Mouse (Mus musculus) E14TG2a.4 (cell line): ENCODE results near the gene Chsy1.

Experiments used
- H3K27me3 ChIP-seq: 2 replicates; pipeline ENCODE4 v1.6.1; 2014; ENCODE audit warnings: low read length, control low read depth; ENCODE audit not compliant: insufficient read depth
- H3K36me3 ChIP-seq: 2 replicates; pipeline ENCODE4 v1.6.1; 2014; ENCODE audit warnings: low read length, control low read depth; ENCODE audit not compliant: insufficient read depth
- H3K4me1 ChIP-seq: replicated peaks from 2 replicates; pipeline ENCODE4 v1.6.1; 2014; ENCODE audit warnings: low read depth, low read length, control low read depth
- H3K4me3 ChIP-seq: replicated peaks from 2 replicates; pipeline ENCODE4 v1.5.1; 2014; ENCODE audit warnings: mild to moderate bottlenecking, low read length
- H3K9me3 ChIP-seq: 2 replicates; pipeline ENCODE4 v1.6.1; 2014; ENCODE audit warnings: low read length, control low read depth
- CTCF ChIP-seq: conservative IDR thresholded peaks from 2 replicates; pipeline ENCODE4 v1.5.1; 2014; ENCODE audit warnings: low read length
- NANOG ChIP-seq: IDR thresholded peaks from 2 replicates; pipeline ENCODE4 v1.6.1; 2014; ENCODE audit warnings: borderline replicate concordance, low read length, mixed read lengths
- POU5F1 ChIP-seq: IDR thresholded peaks from 2 replicates; pipeline ENCODE4 v1.6.1; 2014; ENCODE audit warnings: low read length, borderline replicate concordance

Chsy1 gene

GRCm38 (mm10) chr7:66201657-66202056 is 92.3 kb downstream of the Chsy1 start:
- Histone ChIP-seq H3K36me3 (no peaks in the 10 kb centered on the region), H3K27me3 (peaks cover 8% of the 10 kb centered on the region; the same call in 1 of the 2 replicates), H3K9me3 (no peaks in the 10 kb centered on the region), H3K4me1 (no peaks in the 10 kb centered on the region), H3K4me3 (no peak overlapping the region)
- TF ChIP-seq CTCF (no peak), NANOG (no peak)

GRCm38 (mm10) chr7:66209920-66210319 is 100.6 kb downstream of the Chsy1 start:
- peaks cover 7% of the 10 kb centered on the region for H3K9me3 ChIP-seq
- no peak overlapping the region for H3K4me3 ChIP-seq
- TF ChIP-seq POU5F1 (no peak), NANOG (no peak), CTCF (no peak)
- H3K27me3 ChIP-seq, result no peaks in the 10 kb centered on the region
- H3K36me3 ChIP-seq, result no peaks in the 10 kb centered on the region
- no peaks in the 10 kb centered on the region for H3K4me1 ChIP-seq

GRCm38 (mm10) chr7:66212887-66213286 is 103.6 kb downstream of the Chsy1 start:
- Histone ChIP-seq H3K27me3 (peaks cover 5% of the 10 kb centered on the region; the same call in 1 of the 2 replicates), H3K4me3 (no peak overlapping the region), H3K4me1 (no peaks in the 10 kb centered on the region), H3K9me3 (no peaks in the 10 kb centered on the region), H3K36me3 (no peaks in the 10 kb centered on the region)
- no peak for TF ChIP-seq CTCF
- TF ChIP-seq POU5F1, result no peak
- TF ChIP-seq NANOG, result no peak

GRCm38 (mm10) chr7:66214477-66214876 is 105.2 kb downstream of the Chsy1 start:
- H3K36me3 ChIP-seq, result no peaks in the 10 kb centered on the region
- TF ChIP-seq NANOG, result no peak
- no peak overlapping the region for H3K4me3 ChIP-seq
- H3K9me3 ChIP-seq, result no peaks in the 10 kb centered on the region
- H3K4me1 ChIP-seq, result peaks cover 3% of the 10 kb centered on the region; the same call in 1 of the 2 replicates
- peaks cover 9% of the 10 kb centered on the region for H3K27me3 ChIP-seq

GRCm38 (mm10) chr7:66215911-66216310 is 106.6 kb downstream of the Chsy1 start:
- Histone ChIP-seq H3K4me3 (no peak overlapping the region), H3K4me1 (peaks cover 3% of the 10 kb centered on the region; the same call in 1 of the 2 replicates), H3K36me3 (no peaks in the 10 kb centered on the region), H3K9me3 (no peaks in the 10 kb centered on the region), H3K27me3 (peaks cover 9% of the 10 kb centered on the region)
- TF ChIP-seq POU5F1 (no peak), CTCF (no peak), NANOG (no peak)

- TF ChIP-seq NANOG (no peak), POU5F1 (no peak), CTCF (no peak)
- H3K4me1 ChIP-seq, result peaks cover 3% of the 10 kb centered on the region; the same call in 1 of the 2 replicates
- H3K36me3 ChIP-seq, result no peaks in the 10 kb centered on the region
- H3K27me3 ChIP-seq, result peaks cover 9% of the 10 kb centered on the region
- no peak overlapping the region for H3K4me3 ChIP-seq
- no peaks in the 10 kb centered on the region for H3K9me3 ChIP-seq
Observed at GRCm38 (mm10) chr7:66217011-66217410, 107.7 kb downstream of the Chsy1 start.

GRCm38 (mm10) chr7:66217531-66218094 is 108.3 kb downstream of the Chsy1 start:
- Histone ChIP-seq H3K27me3 (peaks cover 9% of the 10 kb centered on the region), H3K9me3 (no peaks in the 10 kb centered on the region), H3K4me1 (peaks cover 5% of the 10 kb centered on the region; the same call in 1 of the 2 replicates), H3K4me3 (no peak overlapping the region), H3K36me3 (no peaks in the 10 kb centered on the region)
- TF ChIP-seq POU5F1 (no peak), CTCF (no peak), NANOG (no peak)

GRCm38 (mm10) chr7:66218193-66219014 is 109.1 kb downstream of the Chsy1 start:
- TF ChIP-seq POU5F1 (no peak), CTCF (no peak), NANOG (no peak)

GRCm38 (mm10) chr7:66219028-66219793 is 109.9 kb downstream of the Chsy1 start:
- Histone ChIP-seq H3K4me3 (no peak overlapping the region), H3K9me3 (no peaks in the 10 kb centered on the region), H3K27me3 (peaks cover 9% of the 10 kb centered on the region), H3K36me3 (no peaks in the 10 kb centered on the region), H3K4me1 (peaks cover 6% of the 10 kb centered on the region; the same call in 1 of the 2 replicates)
- no peak for TF ChIP-seq CTCF
- TF ChIP-seq POU5F1, result no peak
- TF ChIP-seq NANOG, result no peak

More at GRCm38 (mm10) chr7:66218193-66219014, 109.1 kb downstream of the Chsy1 start:
- peaks cover 9% of the 10 kb centered on the region for H3K27me3 ChIP-seq
- no peaks in the 10 kb centered on the region for H3K36me3 ChIP-seq
- H3K9me3 ChIP-seq, result no peaks in the 10 kb centered on the region
- peaks cover 6% of the 10 kb centered on the region; the same call in 1 of the 2 replicates for H3K4me1 ChIP-seq
- H3K4me3 ChIP-seq, result no peak overlapping the region
